Mouse (Mus musculus) E14TG2a.4 (cell line): ENCODE measurements at regions not wholly inside any gene's neighbourhood (a gene's known extent, or its start where the extent isn't known, plus 50 kb on each side); places are given as distances from the start of the nearest gene placed in this dataset.

ENCODE experiments used
- CTCF ChIP-seq: conservative IDR thresholded peaks from 2 replicates; pipeline ENCODE4 v1.5.1; 2014; ENCODE audit warnings: low read length
- NANOG ChIP-seq: IDR thresholded peaks from 2 replicates; pipeline ENCODE4 v1.6.1; 2014; ENCODE audit warnings: borderline replicate concordance, low read length, mixed read lengths
- POU5F1 ChIP-seq: IDR thresholded peaks from 2 replicates; pipeline ENCODE4 v1.6.1; 2014; ENCODE audit warnings: low read length, borderline replicate concordance

GRCm38 (mm10) chr10:11809255-11809654 is 466.1 kb downstream of the Epm2a start:
- TF ChIP-seq CTCF = no peak
- TF ChIP-seq POU5F1 = no peak
- no peak for TF ChIP-seq NANOG
